Mouse (Mus musculus): ENCODE measurements around the gene Tubb4b. TPM values are rescaled to one million over a fixed set of nuclear protein-coding genes. Genes with fewer than 3 reads are reported as not detected.

The Tubb4b gene
- polyA plus RNA-seq, 1 experiment from 2014 or later, result 554 TPM

DNA sequence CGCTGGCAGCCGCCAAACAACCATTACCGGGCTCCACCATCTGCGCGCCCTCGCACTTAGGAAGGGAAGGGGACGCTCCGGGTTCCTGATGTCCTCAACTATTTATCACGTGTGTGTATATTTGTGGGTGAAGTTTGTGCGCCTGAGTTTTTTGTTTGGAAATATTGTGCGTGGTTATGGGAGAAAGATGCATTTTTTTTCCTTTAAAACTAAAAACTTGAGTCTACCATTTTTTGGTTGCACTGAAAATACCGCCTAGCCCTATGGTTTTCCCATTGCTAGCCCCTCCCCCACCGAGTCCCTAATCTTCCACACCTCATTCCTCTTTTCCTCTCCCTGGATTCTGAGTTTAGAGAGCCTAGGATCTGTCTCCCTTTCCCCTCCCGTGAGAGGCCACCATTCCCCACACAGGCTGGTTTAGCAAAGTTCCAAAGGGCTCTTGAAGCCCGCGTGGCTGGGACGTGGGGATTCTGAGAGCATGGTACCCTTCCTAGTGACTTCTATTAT is 42.6 kb downstream of the Tubb4b start:
- WGBS, result 2% methylated on average over 17 of the region's 17 CpGs
- no peak for ATAC-seq (ENCODE audit: insufficient number of reproducible peaks, low FRiP score, low TSS enrichment, low read depth)

DNA sequence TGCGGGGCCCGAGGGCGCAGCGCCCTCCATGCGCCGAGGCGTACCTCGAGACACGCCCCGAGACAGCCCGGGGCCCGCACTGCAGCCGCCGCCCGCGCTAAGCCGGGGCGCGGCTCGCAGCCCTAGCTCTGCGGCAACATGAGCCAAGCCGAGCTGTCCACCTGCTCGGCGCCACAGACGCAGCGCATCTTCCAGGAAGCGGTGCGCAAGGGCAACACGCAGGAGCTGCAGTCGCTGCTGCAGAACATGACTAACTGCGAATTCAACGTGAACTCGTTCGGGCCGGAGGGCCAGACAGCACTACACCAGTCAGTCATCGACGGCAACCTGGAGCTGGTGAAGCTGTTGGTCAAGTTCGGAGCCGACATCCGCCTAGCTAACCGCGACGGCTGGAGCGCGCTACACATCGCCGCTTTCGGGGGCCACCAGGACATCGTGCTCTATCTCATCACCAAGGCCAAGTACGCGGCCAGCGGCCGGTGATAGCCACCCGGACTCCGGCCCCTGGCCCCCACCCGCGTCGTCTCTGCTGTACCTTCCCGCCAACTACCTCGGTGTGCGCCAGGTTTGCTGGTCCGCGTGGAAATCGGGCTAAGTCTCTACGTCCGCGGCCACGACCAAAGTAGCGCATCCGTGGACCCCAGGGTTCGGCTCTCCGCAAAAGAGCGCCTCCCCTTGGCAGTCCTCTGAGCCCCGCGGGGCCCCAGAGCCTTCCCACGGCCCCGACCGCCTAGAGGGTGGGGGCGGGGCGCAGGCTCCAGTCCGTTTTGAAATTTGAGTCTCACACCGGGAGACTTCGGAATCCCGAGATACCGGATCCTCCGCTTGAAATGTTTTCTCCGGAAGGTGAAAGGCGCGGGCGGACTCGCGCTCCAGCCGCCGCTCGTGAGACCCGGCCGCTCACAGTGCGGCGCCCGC is 43.3 kb downstream of the Tubb4b start:
- H3K4me2 ChIP-seq, result peak overlapping the region; percentile 84
- peaks cover 64% of the 10 kb centered on the region for H3K4me1 ChIP-seq
- peak overlapping the region; percentile 23; the same call in 1 of the 2 replicates for H3K9ac ChIP-seq
- no peaks in the 10 kb centered on the region for H3K9me3 ChIP-seq
- H3K4me3 ChIP-seq, result peak overlapping the region; percentile 50
- no peaks in the 10 kb centered on the region for H3K36me3 ChIP-seq
- WGBS, result under 1% methylated on average over 99 of the region's 100 CpGs
- H3K27ac ChIP-seq, result peak overlapping the region; percentile 71
- ATAC-seq (ENCODE audit: insufficient number of reproducible peaks, low FRiP score, low TSS enrichment, low read depth), result 0 out of 2 replicates have a peak, but pooled peaks have one; percentile 1
- H3K27me3 ChIP-seq, result peaks cover 74% of the 10 kb centered on the region

More for the DNA sequence above, 42.6 kb downstream of the Tubb4b start:
- Histone ChIP-seq H3K4me1 (peaks cover 58% of the 10 kb centered on the region), H3K36me3 (no peaks in the 10 kb centered on the region), H3K27ac (peak overlapping the region; percentile 71; the same call in 1 of the 2 replicates), H3K27me3 (peaks cover 79% of the 10 kb centered on the region), H3K9me3 (no peaks in the 10 kb centered on the region), H3K4me3 (peak overlapping the region; percentile 50), H3K4me2 (peak overlapping the region; percentile 84), H3K9ac (0 out of 2 replicates have a peak overlapping the region, but pooled peaks have one; percentile 23)

DNA sequence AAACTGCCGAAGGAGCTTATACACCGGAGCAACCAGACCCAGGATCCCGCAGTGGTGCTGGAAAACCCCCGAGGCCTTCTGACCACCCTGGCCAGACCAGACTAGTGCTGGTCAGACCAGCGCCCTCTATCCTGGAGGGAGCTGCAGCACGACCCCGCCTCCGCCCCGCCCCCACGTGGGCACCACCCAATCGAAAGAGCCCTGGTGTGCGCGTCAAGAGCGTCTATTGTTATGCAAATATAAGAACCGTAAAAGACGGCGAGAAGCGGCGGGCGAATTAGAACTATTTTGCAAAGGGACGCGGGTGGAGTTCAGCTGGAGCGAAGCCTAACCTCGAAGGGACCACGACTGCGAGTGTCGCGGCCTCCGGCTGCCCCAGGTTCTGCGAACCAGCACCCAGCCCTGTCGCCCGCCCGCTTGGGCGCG is 44.0 kb downstream of the Tubb4b start, which contains the start of gene Nrarp:
Gene Nrarp (plus strand): TSS at position 281 of the 426 bp plus-strand sequence.
- H3K9ac ChIP-seq, result peak within 1 kb of the TSS; percentile 23; the same call in 1 of the 2 replicates
- H3K4me2 ChIP-seq, result peak within 1 kb of the TSS; percentile 84
- peak within 1 kb of the TSS; percentile 50 for H3K4me3 ChIP-seq
- H3K27ac ChIP-seq, result peak within 1 kb of the TSS; percentile 71
- peaks cover 59% of the 10 kb centered on the region for H3K4me1 ChIP-seq
- no peaks in the 10 kb centered on the region for H3K36me3 ChIP-seq
- WGBS, result under 1% methylated on average over 35 of the region's 35 CpGs
- H3K27me3 ChIP-seq, result peaks cover 73% of the 10 kb centered on the region
- ATAC-seq (ENCODE audit: insufficient number of reproducible peaks, low FRiP score, low TSS enrichment, low read depth), result peak; percentile 78
- H3K9me3 ChIP-seq, result no peaks in the 10 kb centered on the region

DNA sequence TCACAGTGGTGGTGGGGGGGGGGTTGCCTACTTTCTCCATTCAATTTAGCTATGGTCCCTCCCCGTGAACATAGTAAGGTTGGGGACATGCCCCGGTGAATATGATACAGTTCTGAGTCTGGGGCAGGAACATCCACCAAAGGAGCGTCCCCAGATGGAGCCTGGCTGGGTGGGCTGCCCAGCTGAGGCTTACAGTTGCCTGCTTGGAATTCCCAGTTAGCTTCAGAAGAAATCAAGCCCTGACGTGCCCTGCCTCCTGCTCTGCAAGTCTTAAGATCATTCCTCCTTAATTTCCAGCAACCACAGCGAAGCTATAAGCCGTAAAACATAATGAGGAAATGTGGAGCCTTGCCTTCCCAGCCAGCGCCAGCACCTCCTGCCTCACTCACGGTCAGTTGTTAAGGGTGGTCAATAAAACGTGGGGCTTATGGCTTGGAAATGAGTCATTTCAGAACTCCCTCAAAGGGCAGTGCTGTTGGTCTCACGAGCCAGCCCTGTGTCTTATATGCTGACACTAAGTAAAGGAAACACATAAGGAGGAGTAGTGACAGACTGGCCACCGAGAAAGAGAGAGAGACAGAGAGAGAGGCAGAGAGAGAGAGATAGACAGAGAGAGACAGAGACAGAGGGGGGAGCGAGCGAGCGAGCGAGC is 44.8 kb downstream of the Tubb4b start:
- Histone ChIP-seq H3K9me3 (no peaks in the 10 kb centered on the region), H3K4me3 (peak overlapping the region; percentile 50), H3K27ac (peak overlapping the region; percentile 71), H3K27me3 (peaks cover 65% of the 10 kb centered on the region), H3K9ac (no peak overlapping the region), H3K4me1 (peaks cover 57% of the 10 kb centered on the region), H3K36me3 (no peaks in the 10 kb centered on the region), H3K4me2 (peak overlapping the region; percentile 84)
- no peak for ATAC-seq (ENCODE audit: insufficient number of reproducible peaks, low FRiP score, low TSS enrichment, low read depth)
- 17% methylated on average over 15 of the region's 15 CpGs for WGBS

DNA sequence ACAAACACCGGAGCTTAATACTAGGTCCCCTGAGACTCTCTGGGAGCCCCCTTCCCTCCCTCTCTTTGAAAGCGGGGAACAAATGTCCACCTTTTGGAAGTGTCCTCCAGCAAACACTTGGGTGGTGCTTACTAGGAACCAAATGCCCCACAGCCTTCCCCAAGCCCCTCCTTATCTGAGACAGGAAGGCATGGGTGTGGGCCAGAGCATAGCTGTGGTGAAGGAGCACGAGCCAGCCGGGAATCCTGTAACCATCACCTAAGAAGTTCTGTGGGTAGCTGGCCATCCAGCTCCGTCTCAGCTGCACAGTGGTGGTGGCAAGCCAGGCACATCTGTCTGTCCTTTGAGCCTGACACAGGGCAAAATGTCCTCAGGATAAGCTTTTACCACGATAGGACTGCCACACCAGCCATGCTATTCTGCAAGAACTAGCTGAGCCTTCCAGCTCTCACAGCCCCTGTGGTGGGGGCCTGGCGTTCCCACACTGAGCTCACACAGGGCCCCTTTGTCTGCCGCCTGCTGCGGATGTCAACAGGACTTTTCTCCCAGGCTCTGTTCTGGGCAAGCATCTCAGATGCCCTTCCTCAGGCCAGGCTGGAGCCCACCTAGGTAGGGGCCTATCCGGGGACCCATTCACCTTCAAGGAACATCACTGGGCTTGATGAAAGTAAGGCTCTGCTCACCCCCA is 46.1 kb downstream of the Tubb4b start:
- Histone ChIP-seq H3K27me3 (peaks cover 52% of the 10 kb centered on the region), H3K4me3 (no peak overlapping the region), H3K36me3 (no peaks in the 10 kb centered on the region), H3K9ac (no peak overlapping the region), H3K27ac (peak overlapping the region; percentile 72), H3K4me2 (peak overlapping the region; percentile 3; the same call in 1 of the 2 replicates), H3K9me3 (no peaks in the 10 kb centered on the region), H3K4me1 (peaks cover 57% of the 10 kb centered on the region)
- 29% methylated on average over 10 of the region's 10 CpGs for WGBS
- no peak for ATAC-seq (ENCODE audit: insufficient number of reproducible peaks, low FRiP score, low TSS enrichment, low read depth)

DNA sequence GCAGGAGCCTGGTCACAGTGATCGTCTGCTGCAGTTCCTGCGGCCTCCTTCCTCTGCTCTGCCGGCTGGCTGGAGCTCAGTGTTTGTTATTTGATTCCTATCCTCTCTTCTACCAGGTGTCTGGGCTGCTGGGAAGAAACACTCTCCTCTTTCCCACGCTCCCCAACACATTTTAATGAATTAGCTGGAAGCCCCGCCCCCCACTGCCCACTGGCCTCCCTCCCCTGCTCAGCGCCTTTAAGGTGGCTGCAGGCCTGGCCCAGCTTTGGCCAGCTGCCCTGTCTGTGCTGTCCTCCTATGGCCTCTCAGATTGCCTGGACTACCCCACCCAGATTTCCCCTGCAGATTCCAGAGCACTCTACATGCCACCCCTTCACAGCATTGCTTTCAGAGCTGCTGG is 46.8 kb downstream of the Tubb4b start:
- peak; percentile 42; the same call in 1 of the 2 replicates for ATAC-seq (ENCODE audit: insufficient number of reproducible peaks, low FRiP score, low TSS enrichment, low read depth)

DNA sequence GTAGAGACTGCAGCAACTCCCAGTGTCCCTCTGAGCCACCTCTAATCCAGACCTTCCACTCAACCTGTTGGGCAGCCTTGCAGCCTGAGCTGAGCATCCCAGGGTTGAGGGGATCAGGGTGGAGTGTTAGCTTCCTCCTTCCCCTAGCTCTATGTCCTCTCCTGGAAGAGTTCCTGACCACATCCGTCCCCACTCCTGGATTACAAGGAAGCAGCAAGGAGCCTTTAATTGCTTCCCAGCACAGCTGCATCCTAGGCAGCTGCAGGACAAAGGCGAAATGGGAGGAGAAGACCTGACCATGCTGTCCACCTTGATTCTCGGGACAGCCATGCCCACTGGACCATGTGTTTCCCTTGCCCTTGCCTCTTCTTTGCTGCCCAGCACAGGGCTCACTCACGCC is 47.4 kb downstream of the Tubb4b start:
- Histone ChIP-seq H3K4me3 (no peak overlapping the region), H3K36me3 (no peaks in the 10 kb centered on the region), H3K27me3 (peaks cover 40% of the 10 kb centered on the region), H3K4me2 (no peak overlapping the region), H3K9me3 (no peaks in the 10 kb centered on the region), H3K27ac (peak overlapping the region; percentile 72), H3K4me1 (peaks cover 57% of the 10 kb centered on the region), H3K9ac (no peak overlapping the region)
- ATAC-seq (ENCODE audit: insufficient number of reproducible peaks, low FRiP score, low TSS enrichment, low read depth), result no peak
- 26% methylated on average over 4 of the region's 4 CpGs for WGBS

More for the DNA sequence above, 46.8 kb downstream of the Tubb4b start:
- Histone ChIP-seq H3K4me3 (no peak overlapping the region), H3K9ac (0 out of 2 replicates have a peak overlapping the region, but pooled peaks have one; percentile 2), H3K4me2 (peak overlapping the region; percentile 14), H3K4me1 (peaks cover 57% of the 10 kb centered on the region), H3K36me3 (no peaks in the 10 kb centered on the region), H3K27me3 (peaks cover 45% of the 10 kb centered on the region), H3K9me3 (no peaks in the 10 kb centered on the region), H3K27ac (peak overlapping the region; percentile 72)
- 10% methylated on average over 6 of the region's 6 CpGs for WGBS

DNA sequence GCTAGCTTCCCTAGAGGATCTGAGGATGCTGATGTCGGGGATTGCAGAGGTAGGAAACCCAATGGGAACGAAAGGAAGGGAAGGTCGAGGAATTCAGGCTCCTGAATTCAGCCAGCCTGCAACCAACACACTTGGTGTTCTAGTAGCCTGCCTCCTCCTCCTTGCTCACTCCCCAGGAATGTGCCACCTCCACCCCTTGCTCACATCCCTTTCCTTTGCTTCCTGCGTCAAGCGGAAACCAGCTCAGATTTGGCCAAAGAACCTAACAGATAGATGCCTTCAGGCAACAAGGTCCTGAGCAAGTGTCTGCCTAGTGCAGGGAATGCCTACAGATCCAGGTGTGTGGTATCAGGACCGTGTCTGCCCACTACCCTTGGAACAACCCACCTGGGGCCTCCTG is 47.9 kb downstream of the Tubb4b start:
- Histone ChIP-seq H3K9me3 (no peaks in the 10 kb centered on the region), H3K36me3 (no peaks in the 10 kb centered on the region), H3K4me3 (no peak overlapping the region), H3K27ac (peak overlapping the region; percentile 11; the same call in 1 of the 2 replicates), H3K4me2 (no peak overlapping the region), H3K9ac (no peak overlapping the region), H3K4me1 (peaks cover 53% of the 10 kb centered on the region), H3K27me3 (peaks cover 36% of the 10 kb centered on the region)
- 44% methylated on average over 6 of the region's 6 CpGs for WGBS
- no peak for ATAC-seq (ENCODE audit: insufficient number of reproducible peaks, low FRiP score, low TSS enrichment, low read depth)

DNA sequence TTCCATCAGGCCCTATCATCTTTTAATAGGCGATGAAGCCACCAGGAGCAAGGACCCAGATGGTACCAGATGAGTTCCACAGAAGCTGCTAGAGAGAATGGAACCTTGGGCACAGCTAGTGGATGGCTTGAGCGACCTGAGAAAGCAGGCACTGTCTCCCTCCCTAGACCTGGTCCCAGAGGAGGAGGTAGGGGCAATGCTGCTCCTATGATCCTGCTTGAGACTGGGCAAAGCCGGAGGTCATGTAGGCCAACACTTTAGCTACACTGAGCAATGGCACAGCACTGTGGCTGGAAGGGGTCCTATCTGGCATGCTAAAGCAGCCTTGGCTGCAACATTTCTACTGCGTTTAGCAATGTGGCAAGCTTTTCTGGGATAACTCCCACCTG is 48.8 kb downstream of the Tubb4b start:
- Histone ChIP-seq H3K9me3 (no peaks in the 10 kb centered on the region), H3K27ac (no peak overlapping the region), H3K4me3 (no peak overlapping the region), H3K36me3 (no peaks in the 10 kb centered on the region), H3K27me3 (peaks cover 27% of the 10 kb centered on the region), H3K4me2 (no peak overlapping the region), H3K4me1 (peaks cover 46% of the 10 kb centered on the region), H3K9ac (no peak overlapping the region)
- WGBS, result 82% methylated on average over 4 of the region's 4 CpGs
- no peak for ATAC-seq (ENCODE audit: insufficient number of reproducible peaks, low FRiP score, low TSS enrichment, low read depth)

DNA sequence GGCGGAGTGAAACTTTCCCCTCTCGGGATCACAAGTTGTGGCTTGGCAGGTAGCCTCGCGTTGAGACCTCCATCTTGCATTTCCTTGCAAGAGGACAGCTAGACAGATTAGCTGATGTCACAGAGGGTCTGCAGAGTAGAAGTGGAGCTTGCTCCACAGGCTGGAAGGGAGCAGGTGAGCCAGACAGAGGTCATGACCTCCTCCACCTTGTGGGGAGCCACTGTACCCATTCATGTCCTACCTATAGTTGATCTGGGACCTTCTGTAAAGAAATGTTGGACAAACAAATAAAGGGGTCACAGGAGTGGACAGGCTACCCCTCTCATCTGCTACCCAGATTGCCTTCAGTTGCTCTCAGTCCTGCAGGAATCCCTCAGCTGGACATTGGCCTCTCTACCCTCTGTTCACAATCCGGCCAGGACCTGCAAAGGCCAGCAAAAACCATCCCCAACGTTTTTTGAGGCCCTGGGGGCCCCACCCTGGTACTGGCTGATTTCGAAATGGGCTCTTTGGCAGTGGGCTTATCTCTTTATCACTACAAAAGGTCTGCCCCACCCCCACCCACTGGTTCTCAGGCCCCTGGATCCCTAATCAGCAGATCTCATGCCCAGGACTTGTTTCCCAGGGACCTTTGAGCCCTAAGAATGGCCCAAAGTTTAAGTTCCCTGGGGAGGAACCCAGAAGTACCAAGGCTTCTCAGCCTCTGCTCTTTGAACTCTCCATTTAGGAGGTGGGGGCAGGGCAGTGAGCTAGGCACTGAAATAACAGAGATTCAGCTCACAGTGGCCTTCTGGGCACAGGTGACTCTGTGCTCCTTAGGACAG is 49.4 kb downstream of the Tubb4b start:
- no peak overlapping the region for H3K4me3 ChIP-seq
- H3K27me3 ChIP-seq, result peaks cover 21% of the 10 kb centered on the region
- WGBS, result 47% methylated on average over 7 of the region's 7 CpGs
- no peak for ATAC-seq (ENCODE audit: insufficient number of reproducible peaks, low FRiP score, low TSS enrichment, low read depth)
- H3K27ac ChIP-seq, result no peak overlapping the region
- H3K36me3 ChIP-seq, result no peaks in the 10 kb centered on the region
- H3K9ac ChIP-seq, result no peak overlapping the region
- no peaks in the 10 kb centered on the region for H3K9me3 ChIP-seq
- H3K4me1 ChIP-seq, result peaks cover 45% of the 10 kb centered on the region
- no peak overlapping the region for H3K4me2 ChIP-seq

All from limb, embryonic 15.5 days (tissue).